Mouse (Mus musculus): Measurements from ENCODE around the gene Snx29. TPM values are rescaled to one million over a fixed set of nuclear protein-coding genes. Genes with fewer than 3 reads are reported as not detected.

The Snx29 gene
- total RNA-seq, 1 experiment: 9.6 TPM

- Histone ChIP-seq H3K4me3 (ENCODE audit: insufficient read depth in 1 of 2, low read depth in 1 of 2, low read length in 2 of 2, poor library complexity in 1 of 2, severe bottlenecking in 1 of 2) (no peak overlapping the region), H3K4me1 (ENCODE audit: control insufficient read depth in 2 of 2, insufficient read depth in 2 of 2, low read length in 2 of 2, poor library complexity in 1 of 2) (peaks cover 0 to 3% of the 10 kb centered on the region in 2 experiments; a peak in 1 of 4 replicates), H3K9ac (ENCODE audit: insufficient read depth, low read depth, low read length, poor library complexity, severe bottlenecking) (no peak overlapping the region), H3K9me3 (ENCODE audit: control insufficient read depth, insufficient read depth, low read depth, low read length) (no peaks in the 10 kb centered on the region), H3K27ac (ENCODE audit: insufficient read depth, low read depth, low read length, poor library complexity, severe bottlenecking) (no peak overlapping the region), H3K36me3 (ENCODE audit: control insufficient read depth, insufficient read depth, low read length, poor library complexity, severe bottlenecking) (no peaks in the 10 kb centered on the region)
- no peak for TF ChIP-seq HCFC1 (IDR thresholded peaks at IDR 0.05; ENCODE audit: borderline replicate concordance, insufficient read depth, low read length)
- DNase-seq (ENCODE audit: low read depth, low spot score): no peak
- in situ Hi-C loops (cut with MboI; ENCODE audit: low sequenced_read_pairs in 2 of 2, unreplicated experiment in 2 of 2): no loop called here
These were observed 219.1 kb downstream of the Snx29 start for GRCm38 (mm10) chr16:11541769-11542168.

- in situ Hi-C loops (cut with MboI; ENCODE audit: low sequenced_read_pairs in 2 of 2, unreplicated experiment in 2 of 2): no loop called here
- Histone ChIP-seq H3K4me3 (ENCODE audit: insufficient read depth in 1 of 2, low read depth in 1 of 2, low read length in 2 of 2, poor library complexity in 1 of 2, severe bottlenecking in 1 of 2) (no peak overlapping the region), H3K27ac (ENCODE audit: insufficient read depth, low read depth, low read length, poor library complexity, severe bottlenecking) (no peak overlapping the region), H3K9ac (ENCODE audit: insufficient read depth, low read depth, low read length, poor library complexity, severe bottlenecking) (no peak overlapping the region), H3K9me3 (ENCODE audit: control insufficient read depth, insufficient read depth, low read depth, low read length) (no peaks in the 10 kb centered on the region), H3K36me3 (ENCODE audit: control insufficient read depth, insufficient read depth, low read length, poor library complexity, severe bottlenecking) (no peaks in the 10 kb centered on the region), H3K4me1 (ENCODE audit: control insufficient read depth in 2 of 2, insufficient read depth in 2 of 2, low read length in 2 of 2, poor library complexity in 1 of 2) (no peaks in the 10 kb centered on the region)
- no peak for DNase-seq (ENCODE audit: low read depth, low spot score)
- TF ChIP-seq MAFK (IDR thresholded peaks at IDR 0.05; ENCODE audit: insufficient read depth, low read depth, low read length): no peak
- no peak for TF ChIP-seq CHD2 (IDR thresholded peaks at IDR 0.05; ENCODE audit: low read depth, low read length)
- TF ChIP-seq ZC3H11A (IDR thresholded peaks at IDR 0.05; ENCODE audit: borderline replicate concordance, low read depth, low read length): no peak
- no peak for TF ChIP-seq HCFC1 (IDR thresholded peaks at IDR 0.05; ENCODE audit: borderline replicate concordance, insufficient read depth, low read length)
- TF ChIP-seq ZNF384 (IDR thresholded peaks at IDR 0.05; ENCODE audit: low read depth, low read length): no peak
These were observed 227.5 kb downstream of the Snx29 start for GRCm38 (mm10) chr16:11550043-11550725.

DNA sequence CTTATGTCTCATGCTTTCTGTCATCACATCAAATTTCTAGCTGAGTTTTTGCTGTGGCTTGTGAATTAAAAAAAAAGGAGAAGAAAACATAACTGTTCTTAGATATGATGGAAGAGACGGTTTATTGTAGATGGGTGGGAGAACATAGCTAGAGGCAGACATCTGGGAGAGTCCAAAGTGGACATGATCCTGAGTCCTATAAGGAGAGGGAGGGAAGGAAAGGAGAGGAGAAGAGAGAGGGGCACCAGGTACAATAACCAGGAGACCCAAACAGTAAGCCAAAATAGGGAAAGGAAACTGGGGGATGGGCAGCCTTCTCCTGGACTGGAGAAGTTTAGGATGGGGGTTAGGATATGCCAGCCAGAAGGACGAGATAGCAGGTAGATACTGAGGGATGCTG, 239.0 kb downstream of the Snx29 start:
- H3K27ac ChIP-seq (ENCODE audit: insufficient read depth, low read depth, low read length, poor library complexity, severe bottlenecking): no peak overlapping the region
- H3K36me3 ChIP-seq (ENCODE audit: control insufficient read depth, insufficient read depth, low read length, poor library complexity, severe bottlenecking): no peaks in the 10 kb centered on the region
- no peak for DNase-seq (ENCODE audit: low read depth, low spot score)
- H3K9me3 ChIP-seq (ENCODE audit: control insufficient read depth, insufficient read depth, low read depth, low read length): no peaks in the 10 kb centered on the region
- in situ Hi-C loops (cut with MboI; ENCODE audit: low sequenced_read_pairs in 2 of 2, unreplicated experiment in 2 of 2): no loop called here
- H3K4me3 ChIP-seq (ENCODE audit: insufficient read depth in 1 of 2, low read depth in 1 of 2, low read length in 2 of 2, poor library complexity in 1 of 2, severe bottlenecking in 1 of 2): no peak overlapping the region
- TF ChIP-seq MAFK (IDR thresholded peaks at IDR 0.05; ENCODE audit: insufficient read depth, low read depth, low read length) (no peak), ZC3H11A (IDR thresholded peaks at IDR 0.05; ENCODE audit: borderline replicate concordance, low read depth, low read length) (no peak), HCFC1 (IDR thresholded peaks at IDR 0.05; ENCODE audit: borderline replicate concordance, insufficient read depth, low read length) (no peak)
- H3K4me1 ChIP-seq (ENCODE audit: control insufficient read depth in 2 of 2, insufficient read depth in 2 of 2, low read length in 2 of 2, poor library complexity in 1 of 2): no peaks in the 10 kb centered on the region
- H3K9ac ChIP-seq (ENCODE audit: insufficient read depth, low read depth, low read length, poor library complexity, severe bottlenecking): no peak overlapping the region

DNA sequence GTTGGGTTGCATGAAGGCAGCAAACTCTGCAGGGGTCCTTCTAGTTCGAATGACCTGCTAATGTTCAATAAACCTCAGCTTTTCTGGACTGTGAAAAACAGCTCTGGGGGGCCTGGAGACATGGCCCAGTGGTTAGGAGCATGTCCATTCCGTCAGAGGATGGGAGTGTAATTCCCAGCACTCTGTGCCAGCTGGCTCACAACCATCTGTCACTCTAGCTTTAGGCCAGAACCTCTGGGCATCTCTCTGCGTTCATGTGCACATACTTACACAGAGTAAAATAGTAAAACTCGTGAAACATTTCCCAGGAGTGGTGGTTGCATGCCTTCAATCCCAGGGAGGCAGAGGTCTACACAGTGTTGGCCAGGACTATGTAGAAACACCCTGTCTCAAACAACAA, 241.1 kb downstream of the Snx29 start:
- TF ChIP-seq HCFC1 (IDR thresholded peaks at IDR 0.05; ENCODE audit: borderline replicate concordance, insufficient read depth, low read length): no peak
- no peak for TF ChIP-seq MAFK (IDR thresholded peaks at IDR 0.05; ENCODE audit: insufficient read depth, low read depth, low read length)
- no peak for TF ChIP-seq CHD2 (IDR thresholded peaks at IDR 0.05; ENCODE audit: low read depth, low read length)
- no peak for TF ChIP-seq ZC3H11A (IDR thresholded peaks at IDR 0.05; ENCODE audit: borderline replicate concordance, low read depth, low read length)
- no peak for TF ChIP-seq ZNF384 (IDR thresholded peaks at IDR 0.05; ENCODE audit: low read depth, low read length)
- H3K27ac ChIP-seq (ENCODE audit: insufficient read depth, low read depth, low read length, poor library complexity, severe bottlenecking): no peak overlapping the region
- DNase-seq (ENCODE audit: low read depth, low spot score): no peak
- in situ Hi-C loops (cut with MboI; ENCODE audit: low sequenced_read_pairs in 2 of 2, unreplicated experiment in 2 of 2): no loop called here
- no peak overlapping the region for H3K9ac ChIP-seq (ENCODE audit: insufficient read depth, low read depth, low read length, poor library complexity, severe bottlenecking)
- no peaks in the 10 kb centered on the region for H3K9me3 ChIP-seq (ENCODE audit: control insufficient read depth, insufficient read depth, low read depth, low read length)
- no peaks in the 10 kb centered on the region for H3K4me1 ChIP-seq (ENCODE audit: control insufficient read depth in 2 of 2, insufficient read depth in 2 of 2, low read length in 2 of 2, poor library complexity in 1 of 2)
- H3K36me3 ChIP-seq (ENCODE audit: control insufficient read depth, insufficient read depth, low read length, poor library complexity, severe bottlenecking): no peaks in the 10 kb centered on the region
- no peak overlapping the region for H3K4me3 ChIP-seq (ENCODE audit: insufficient read depth in 1 of 2, low read depth in 1 of 2, low read length in 2 of 2, poor library complexity in 1 of 2, severe bottlenecking in 1 of 2)

DNA sequence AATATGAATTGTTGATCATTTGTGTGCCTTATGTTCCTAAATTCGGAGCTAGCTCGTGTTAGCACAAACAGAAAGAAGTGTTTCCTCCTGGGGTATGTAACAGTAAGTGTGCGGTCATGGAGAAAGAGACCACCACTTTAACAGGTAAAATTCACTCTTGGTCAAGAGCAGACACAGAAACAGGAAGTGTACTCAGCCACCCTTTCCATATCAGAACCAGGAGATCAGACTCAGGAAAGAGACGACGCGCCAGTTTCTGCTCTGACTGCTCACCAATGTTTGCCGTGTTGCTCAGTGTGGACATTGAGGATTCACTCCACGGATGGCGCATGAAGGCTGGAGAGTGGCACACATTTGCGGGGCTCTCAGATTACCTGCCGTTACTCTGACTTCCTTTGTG, 242.4 kb downstream of the Snx29 start:
- H3K27ac ChIP-seq (ENCODE audit: insufficient read depth, low read depth, low read length, poor library complexity, severe bottlenecking): no peak overlapping the region
- in situ Hi-C loops (cut with MboI; ENCODE audit: low sequenced_read_pairs in 2 of 2, unreplicated experiment in 2 of 2): no loop called here
- H3K4me3 ChIP-seq (ENCODE audit: insufficient read depth in 1 of 2, low read depth in 1 of 2, low read length in 2 of 2, poor library complexity in 1 of 2, severe bottlenecking in 1 of 2): no peak overlapping the region
- no peaks in the 10 kb centered on the region for H3K9me3 ChIP-seq (ENCODE audit: control insufficient read depth, insufficient read depth, low read depth, low read length)
- H3K9ac ChIP-seq (ENCODE audit: insufficient read depth, low read depth, low read length, poor library complexity, severe bottlenecking): no peak overlapping the region
- no peak for TF ChIP-seq ZC3H11A (IDR thresholded peaks at IDR 0.05; ENCODE audit: borderline replicate concordance, low read depth, low read length)
- TF ChIP-seq CHD2 (IDR thresholded peaks at IDR 0.05; ENCODE audit: low read depth, low read length): no peak
- no peak for TF ChIP-seq MAFK (IDR thresholded peaks at IDR 0.05; ENCODE audit: insufficient read depth, low read depth, low read length)
- TF ChIP-seq HCFC1 (IDR thresholded peaks at IDR 0.05; ENCODE audit: borderline replicate concordance, insufficient read depth, low read length): no peak
- no peak for TF ChIP-seq ZNF384 (IDR thresholded peaks at IDR 0.05; ENCODE audit: low read depth, low read length)
- no peaks in the 10 kb centered on the region for H3K4me1 ChIP-seq (ENCODE audit: control insufficient read depth in 2 of 2, insufficient read depth in 2 of 2, low read length in 2 of 2, poor library complexity in 1 of 2)
- no peaks in the 10 kb centered on the region for H3K36me3 ChIP-seq (ENCODE audit: control insufficient read depth, insufficient read depth, low read length, poor library complexity, severe bottlenecking)
- no peak for DNase-seq (ENCODE audit: low read depth, low spot score)
